Mouse (Mus musculus) limb, embryonic 12.5 days (tissue): ENCODE measurements around the gene Olfr653. TPM values are rescaled to one million over a fixed set of nuclear protein-coding genes. Genes with fewer than 3 reads are reported as not detected.

Source experiments
- ATAC-seq: fragments of 200-750 bp; cut with Nextera tagmentation; 2 replicates; pipeline ENCODE4 v1.8.0; 2017; ENCODE audit warnings: low read depth, moderate TSS enrichment; ENCODE audit not compliant: insufficient number of reproducible peaks, insufficient read depth, low FRiP score, low TSS enrichment
- H3K27ac ChIP-seq: fragments of 300-500 bp; sonication (generic); 2 replicates; pipeline ENCODE4 v1.5.1; 2016; ENCODE audit warnings: mild to moderate bottlenecking, moderate library complexity
- H3K27me3 ChIP-seq: fragments of 300-500 bp; sonication (generic); 2 replicates; pipeline ENCODE4 v1.6.1; 2016; ENCODE audit warnings: mild to moderate bottlenecking, moderate library complexity
- H3K36me3 ChIP-seq: fragments of 300-500 bp; sonication (generic); 2 replicates; pipeline ENCODE4 v1.6.1; 2016; ENCODE audit warnings: mild to moderate bottlenecking, moderate library complexity
- H3K4me1 ChIP-seq: fragments of 300-500 bp; sonication (generic); replicated peaks from 2 replicates; pipeline ENCODE4 v1.6.1; 2016
- H3K4me2 ChIP-seq: fragments of 300-500 bp; sonication (generic); 2 replicates; pipeline ENCODE4 v1.6.1; 2016; ENCODE audit warnings: mild to moderate bottlenecking, moderate library complexity
- H3K4me3 ChIP-seq: fragments of 300-500 bp; sonication (generic); replicated peaks from 2 replicates; pipeline ENCODE4 v1.5.1; 2016; ENCODE audit warnings: mild to moderate bottlenecking
- H3K9ac ChIP-seq: fragments of 300-500 bp; sonication (generic); replicated peaks from 2 replicates; pipeline ENCODE4 v1.6.1; 2016; ENCODE audit warnings: mild to moderate bottlenecking, moderate library complexity
- H3K9me3 ChIP-seq: fragments of 300-500 bp; sonication (generic); 2 replicates; pipeline ENCODE4 v1.6.1; 2016; ENCODE audit warnings: mild to moderate bottlenecking, moderate library complexity
- WGBS: fragments of 180-500 bp; shearing (Covaris S2); methylation state at CpG from one replicate; pipeline ENCODE4 v1.1.7; 2016; 5-methylcytosine and 5-hydroxymethylcytosine counted together
- polyA plus RNA-seq: library from polyadenylated mRNA; unstranded; fragments of >200 nt; fragmentation: Nextera tagmentation; extraction: Ambion mirVana; gene quantifications from 2 replicates; pipeline ENCODE4 v1.2.1, GENCODE M21; 2016

The Olfr653 gene
- not detected in 2 replicates for polyA plus RNA-seq

- H3K4me1 ChIP-seq: no peaks in the 10 kb centered on the region
- WGBS: 82% methylated on average over 2 of the region's 2 CpGs
- no peaks in the 10 kb centered on the region for H3K9me3 ChIP-seq
- no peak within 1 kb of the TSS for H3K9ac ChIP-seq
- H3K4me3 ChIP-seq: no peak within 1 kb of the TSS
- H3K36me3 ChIP-seq: no peaks in the 10 kb centered on the region
- H3K27me3 ChIP-seq: no peaks in the 10 kb centered on the region
- no peak within 1 kb of the TSS for H3K27ac ChIP-seq
- ATAC-seq: no peak
- H3K4me2 ChIP-seq: no peak within 1 kb of the TSS
These were observed at the start of gene Olfr653 for GRCm38 (mm10) chr7:104577014-104577413. Gene Olfr653, plus strand, starts transcription at chr7:104577314.

GRCm38 (mm10) chr7:104549833-104550232 is 27.3 kb upstream of the Olfr653 start, which contains the start of gene Olfr651:
Gene Olfr651, plus strand, starts transcription at chr7:104550133.
- Histone ChIP-seq H3K27me3 (no peaks in the 10 kb centered on the region), H3K4me2 (no peak within 1 kb of the TSS), H3K9ac (no peak within 1 kb of the TSS), H3K9me3 (no peaks in the 10 kb centered on the region; the same call in 1 of the 2 replicates), H3K27ac (no peak within 1 kb of the TSS), H3K4me3 (no peak within 1 kb of the TSS), H3K4me1 (no peaks in the 10 kb centered on the region), H3K36me3 (no peaks in the 10 kb centered on the region)
- 83% methylated on average over 5 of the region's 5 CpGs for WGBS
- ATAC-seq: no peak

- H3K9me3 ChIP-seq: no peaks in the 10 kb centered on the region
- H3K9ac ChIP-seq: no peak overlapping the region
- H3K4me2 ChIP-seq: no peak overlapping the region
- no peaks in the 10 kb centered on the region for H3K27me3 ChIP-seq
- no peak overlapping the region for H3K27ac ChIP-seq
- H3K4me1 ChIP-seq: no peaks in the 10 kb centered on the region
- H3K4me3 ChIP-seq: no peak overlapping the region
- WGBS: 76% methylated on average over 1 of the region's 1 CpGs
- no peak for ATAC-seq
- H3K36me3 ChIP-seq: no peaks in the 10 kb centered on the region
These were observed 24.4 kb upstream of the Olfr653 start for GRCm38 (mm10) chr7:104552700-104553099.

GRCm38 (mm10) chr7:104560601-104561000 is 16.5 kb upstream of the Olfr653 start, which contains the start of gene Olfr652:
Gene Olfr652, plus strand, starts transcription at chr7:104560901.
- Histone ChIP-seq H3K4me3 (no peak within 1 kb of the TSS), H3K9ac (no peak within 1 kb of the TSS), H3K36me3 (no peaks in the 10 kb centered on the region), H3K27ac (no peak within 1 kb of the TSS), H3K27me3 (no peaks in the 10 kb centered on the region), H3K4me2 (no peak within 1 kb of the TSS), H3K9me3 (no peaks in the 10 kb centered on the region), H3K4me1 (no peaks in the 10 kb centered on the region)
- ATAC-seq: no peak

- ATAC-seq: no peak
- 92% methylated on average over 4 of the region's 4 CpGs for WGBS
- no peaks in the 10 kb centered on the region for H3K9me3 ChIP-seq
These were observed 3.7 kb downstream of the Olfr653 start for GRCm38 (mm10) chr7:104580846-104581245.

GRCm38 (mm10) chr7:104581429-104581828 is 4.3 kb downstream of the Olfr653 start:
- Histone ChIP-seq H3K9ac (no peak overlapping the region), H3K36me3 (no peaks in the 10 kb centered on the region), H3K4me2 (no peak overlapping the region), H3K9me3 (no peaks in the 10 kb centered on the region), H3K27me3 (no peaks in the 10 kb centered on the region), H3K27ac (no peak overlapping the region), H3K4me1 (no peaks in the 10 kb centered on the region), H3K4me3 (no peak overlapping the region)
- no peak for ATAC-seq
- WGBS: 87% methylated on average over 4 of the region's 4 CpGs

More at GRCm38 (mm10) chr7:104580846-104581245, 3.7 kb downstream of the Olfr653 start:
- H3K4me1 ChIP-seq: no peaks in the 10 kb centered on the region
- no peak overlapping the region for H3K27ac ChIP-seq
- H3K36me3 ChIP-seq: no peaks in the 10 kb centered on the region
- H3K4me3 ChIP-seq: no peak overlapping the region
- no peak overlapping the region for H3K9ac ChIP-seq
- H3K27me3 ChIP-seq: no peaks in the 10 kb centered on the region
- no peak overlapping the region for H3K4me2 ChIP-seq

GRCm38 (mm10) chr7:104586725-104587124 is 9.6 kb downstream of the Olfr653 start, which contains the start of gene Olfr654:
Gene Olfr654, plus strand, starts transcription at chr7:104587025.
- no peak for ATAC-seq
- H3K4me2 ChIP-seq: no peak within 1 kb of the TSS
- no peak within 1 kb of the TSS for H3K9ac ChIP-seq
- no peaks in the 10 kb centered on the region for H3K27me3 ChIP-seq
- WGBS: 87% methylated on average over 4 of the region's 4 CpGs
- H3K9me3 ChIP-seq: no peaks in the 10 kb centered on the region
- no peaks in the 10 kb centered on the region for H3K4me1 ChIP-seq
- no peak within 1 kb of the TSS for H3K4me3 ChIP-seq
- H3K27ac ChIP-seq: no peak within 1 kb of the TSS
- H3K36me3 ChIP-seq: no peaks in the 10 kb centered on the region

- Histone ChIP-seq H3K27me3 (no peaks in the 10 kb centered on the region), H3K9me3 (no peaks in the 10 kb centered on the region), H3K4me3 (no peak overlapping the region), H3K36me3 (no peaks in the 10 kb centered on the region), H3K4me2 (no peak overlapping the region), H3K27ac (no peak overlapping the region), H3K4me1 (no peaks in the 10 kb centered on the region), H3K9ac (no peak overlapping the region)
- ATAC-seq: no peak
- 83% methylated on average over 5 of the region's 5 CpGs for WGBS
These were observed 11.2 kb downstream of the Olfr653 start for GRCm38 (mm10) chr7:104588274-104588673.

- Histone ChIP-seq H3K4me2 (no peak within 1 kb of the TSS), H3K36me3 (no peaks in the 10 kb centered on the region), H3K4me3 (no peak within 1 kb of the TSS), H3K27ac (no peak within 1 kb of the TSS), H3K9ac (no peak within 1 kb of the TSS), H3K27me3 (no peaks in the 10 kb centered on the region), H3K9me3 (no peaks in the 10 kb centered on the region), H3K4me1 (no peaks in the 10 kb centered on the region)
- ATAC-seq: no peak
- 90% methylated on average over 2 of the region's 2 CpGs for WGBS
These were observed 24.6 kb downstream of the Olfr653 start, which contains the start of gene Olfr655 for GRCm38 (mm10) chr7:104601679-104602078. Gene Olfr655, minus strand, starts transcription at chr7:104601779.

- 4% methylated on average over 3 of the region's 3 CpGs for WGBS
- Histone ChIP-seq H3K9ac (no peak overlapping the region), H3K4me2 (no peak overlapping the region), H3K27ac (no peak overlapping the region), H3K4me3 (no peak overlapping the region), H3K9me3 (no peaks in the 10 kb centered on the region), H3K27me3 (no peaks in the 10 kb centered on the region), H3K4me1 (no peaks in the 10 kb centered on the region), H3K36me3 (no peaks in the 10 kb centered on the region)
- ATAC-seq: no peak
These were observed 26.1 kb downstream of the Olfr653 start for GRCm38 (mm10) chr7:104603173-104603572.

- Histone ChIP-seq H3K27ac (no peak overlapping the region), H3K4me2 (no peak overlapping the region), H3K9ac (no peak overlapping the region), H3K4me1 (no peaks in the 10 kb centered on the region), H3K4me3 (no peak overlapping the region), H3K9me3 (no peaks in the 10 kb centered on the region), H3K27me3 (no peaks in the 10 kb centered on the region), H3K36me3 (no peaks in the 10 kb centered on the region)
- ATAC-seq: no peak
These were observed 27.6 kb downstream of the Olfr653 start for GRCm38 (mm10) chr7:104604727-104605126.

- H3K4me3 ChIP-seq: no peak within 1 kb of the TSS
- H3K9ac ChIP-seq: no peak within 1 kb of the TSS
- no peaks in the 10 kb centered on the region for H3K36me3 ChIP-seq
- no peaks in the 10 kb centered on the region for H3K27me3 ChIP-seq
- no peaks in the 10 kb centered on the region for H3K9me3 ChIP-seq
- 84% methylated on average over 4 of the region's 4 CpGs for WGBS
- H3K4me2 ChIP-seq: no peak within 1 kb of the TSS
- no peak for ATAC-seq
- no peaks in the 10 kb centered on the region for H3K4me1 ChIP-seq
- H3K27ac ChIP-seq: no peak within 1 kb of the TSS
These were observed 36.5 kb downstream of the Olfr653 start, which contains the start of gene Olfr656 for GRCm38 (mm10) chr7:104613655-104614054. Gene Olfr656, plus strand, starts transcription at chr7:104613955.
